ENCODE assay signal across 24 mouse cellular contexts in the genomic region with DNA sequence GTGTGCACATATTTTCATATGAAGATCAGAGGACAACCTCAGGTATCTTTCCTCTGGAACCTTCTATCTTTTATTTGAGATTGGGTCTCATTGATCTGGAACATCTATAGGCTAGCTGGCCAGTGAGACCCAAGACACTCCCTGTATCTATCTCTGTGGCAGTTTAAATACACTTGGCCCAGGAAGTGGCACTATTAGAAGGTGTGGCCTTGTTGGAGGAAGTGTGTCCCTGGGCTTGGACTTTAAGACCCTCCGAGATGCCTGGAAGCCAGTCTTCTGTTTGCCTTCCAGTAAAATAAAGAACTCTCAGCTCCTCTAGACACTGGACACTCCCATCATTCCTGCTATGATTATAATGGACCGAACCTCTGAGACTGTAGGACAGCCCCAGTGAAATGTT. TPM values are rescaled to one million over a fixed set of nuclear protein-coding genes. Genes with fewer than 3 reads are reported as not detected.
A peak's percentile ranks its signal among the peaks of the same experiment; 100 is the strongest.
DNase-seq lines count a peak whose midpoint lies in the region; ATAC-seq and TF ChIP-seq lines count a peak whose summit lies in the region.
"Had no signal": no experiment of that assay in that cellular context is flagged by ENCODE, and none has a peak within 500 bp of the region (broad histone marks: within the 10 kb centered on the region; RNA-seq: fewer than 3 reads in every experiment).

No protein-coding gene starts in this region.

- no peaks in the 10 kb centered on the region for H3K4me1 ChIP-seq in hindbrain, postnatal 0 days (ENCODE audit: insufficient read depth, low read length)
- H3K4me1 ChIP-seq in hindbrain, embryonic 12.5 days, result no peaks in the 10 kb centered on the region
- peaks cover 5% of the 10 kb centered on the region; the same call in 1 of the 2 replicates for H3K4me1 ChIP-seq in intestine, embryonic 15.5 days (replicated peaks)
- peaks cover 4% of the 10 kb centered on the region; the same call in 1 of the 2 replicates for H3K4me1 ChIP-seq in intestine, embryonic 16.5 days (ENCODE audit: control insufficient read depth, insufficient read depth, low read length)
- 0 out of 2 replicates have a peak, but pooled peaks cover 3% of the 10 kb centered on the region for H3K4me1 ChIP-seq in intestine, postnatal 0 days (replicated peaks; ENCODE audit: control insufficient read depth, insufficient read depth, low read length)
- H3K4me1 ChIP-seq in lung, postnatal 0 days (ENCODE audit: insufficient read depth, low read depth, low read length), result no peaks in the 10 kb centered on the region
- peaks cover 17% of the 10 kb centered on the region; the same call in 1 of the 2 replicates for H3K4me1 ChIP-seq in embryonic facial prominence, embryonic 10.5 days

- no peak overlapping the region for H3K4me2 ChIP-seq in hindbrain, postnatal 0 days (ENCODE audit: low read depth, low read length)
- no peak overlapping the region for H3K4me2 ChIP-seq in hindbrain, embryonic 12.5 days (replicated peaks)
- H3K4me2 ChIP-seq in intestine, embryonic 15.5 days (replicated peaks), result no peak overlapping the region
- H3K4me2 ChIP-seq in intestine, embryonic 16.5 days (ENCODE audit: low read depth, low read length), result no peak overlapping the region
- H3K4me2 ChIP-seq in intestine, postnatal 0 days (replicated peaks; ENCODE audit: low read depth), result no peak overlapping the region
- no peak overlapping the region for H3K4me2 ChIP-seq in lung, postnatal 0 days (replicated peaks; ENCODE audit: low read depth, low read length)

- no peak for TF ChIP-seq EP300 in lung, postnatal 0 days (IDR thresholded peaks at IDR 0.05)

- DNase-seq in hindbrain, postnatal 0 days (ENCODE audit: low spot score), result no peak
- DNase-seq in lung, postnatal 0 days (ENCODE audit: low spot score), result no peak
- no peak for DNase-seq in embryonic facial prominence, embryonic 10.5 days (ENCODE audit: low spot score)
- no peak for DNase-seq in adrenal gland, postnatal 10 days
- DNase-seq: adrenal gland, adult 2 months; adrenal gland, adult 8-10 months; adrenal gland, postnatal 14 days; adrenal gland, postnatal 25 days; adrenal gland, postnatal 36 days; B cell, adult 2 months; cerebellum, adult 11 months; cerebellum, adult 11-12 months; cerebellum, adult 18-20 months had no signal

- WGBS in hindbrain, postnatal 0 days, result 86% methylated on average over 2 of the region's 2 CpGs
- 89% methylated on average over 2 of the region's 2 CpGs for WGBS in hindbrain, embryonic 12.5 days
- 73% methylated on average over 2 of the region's 2 CpGs for WGBS in intestine, embryonic 15.5 days
- 60% methylated on average over 2 of the region's 2 CpGs for WGBS in intestine, embryonic 16.5 days
- 53% methylated on average over 2 of the region's 2 CpGs for WGBS in intestine, postnatal 0 days
- WGBS in lung, postnatal 0 days, result 64% methylated on average over 2 of the region's 2 CpGs
- 90% methylated on average over 2 of the region's 2 CpGs for WGBS in embryonic facial prominence, embryonic 10.5 days

- TF ChIP-seq CTCF in hindbrain, postnatal 0 days (IDR thresholded peaks at IDR 0.05; ENCODE audit: low read depth), result no peak
- no peak for TF ChIP-seq CTCF in intestine, postnatal 0 days (IDR thresholded peaks at IDR 0.05; ENCODE audit: low read depth)
- TF ChIP-seq CTCF in lung, postnatal 0 days (IDR thresholded peaks at IDR 0.05), result no peak

- H3K9ac ChIP-seq in hindbrain, postnatal 0 days (replicated peaks; ENCODE audit: low read length), result no peak overlapping the region
- no peak overlapping the region for H3K9ac ChIP-seq in hindbrain, embryonic 12.5 days
- no peak overlapping the region for H3K9ac ChIP-seq in intestine, embryonic 15.5 days
- no peak overlapping the region for H3K9ac ChIP-seq in intestine, embryonic 16.5 days (ENCODE audit: low read depth, low read length)
- H3K9ac ChIP-seq in intestine, postnatal 0 days (ENCODE audit: low read depth, low read length), result no peak overlapping the region
- no peak overlapping the region for H3K9ac ChIP-seq in lung, postnatal 0 days (replicated peaks; ENCODE audit: low read depth)

- no peak for ATAC-seq in hindbrain, postnatal 0 days
- no peak for ATAC-seq in hindbrain, embryonic 12.5 days (ENCODE audit: low FRiP score)
- peak; percentile 61; the same call in 1 of the 2 replicates for ATAC-seq in intestine, embryonic 15.5 days
- peak; percentile 52; the same call in 1 of the 2 replicates for ATAC-seq in intestine, embryonic 16.5 days
- peak; percentile 34; the same call in 1 of the 2 replicates for ATAC-seq in intestine, postnatal 0 days
- no peak for ATAC-seq in lung, postnatal 0 days
- ATAC-seq: activated CD4-positive, CD25-positive, alpha-beta regulatory T cell, adult 4 months; CD4-positive, CD25-positive, alpha-beta regulatory T cell, adult 4 months; Patski had no signal

- H3K27me3 ChIP-seq in hindbrain, postnatal 0 days (ENCODE audit: insufficient read depth, low read length), result no peaks in the 10 kb centered on the region
- no peaks in the 10 kb centered on the region for H3K27me3 ChIP-seq in hindbrain, embryonic 12.5 days
- no peaks in the 10 kb centered on the region for H3K27me3 ChIP-seq in intestine, embryonic 15.5 days (replicated peaks)
- no peaks in the 10 kb centered on the region for H3K27me3 ChIP-seq in intestine, embryonic 16.5 days (replicated peaks; ENCODE audit: control insufficient read depth, insufficient read depth, low read length)
- no peaks in the 10 kb centered on the region for H3K27me3 ChIP-seq in intestine, postnatal 0 days (replicated peaks; ENCODE audit: control insufficient read depth, insufficient read depth, low read length)
- no peaks in the 10 kb centered on the region for H3K27me3 ChIP-seq in lung, postnatal 0 days (replicated peaks; ENCODE audit: insufficient read depth, low read length)
- no peaks in the 10 kb centered on the region for H3K27me3 ChIP-seq in embryonic facial prominence, embryonic 10.5 days (replicated peaks; ENCODE audit: low read depth, poor library complexity, severe bottlenecking)
- H3K27me3 ChIP-seq: CH12.LX, Patski had no signal

- 0 out of 2 replicates have a peak, but pooled peaks cover 9% of the 10 kb centered on the region for H3K36me3 ChIP-seq in hindbrain, postnatal 0 days (ENCODE audit: insufficient read depth, low read length)
- peaks cover 32% of the 10 kb centered on the region for H3K36me3 ChIP-seq in hindbrain, embryonic 12.5 days
- 0 out of 2 replicates have a peak, but pooled peaks cover 3% of the 10 kb centered on the region for H3K36me3 ChIP-seq in intestine, embryonic 15.5 days
- no peaks in the 10 kb centered on the region; the same call in 1 of the 2 replicates for H3K36me3 ChIP-seq in intestine, embryonic 16.5 days (ENCODE audit: control insufficient read depth, insufficient read depth, low read length)
- H3K36me3 ChIP-seq in intestine, postnatal 0 days (ENCODE audit: control insufficient read depth, insufficient read depth), result peaks cover 23% of the 10 kb centered on the region; the same call in 1 of the 2 replicates
- peaks cover 8% of the 10 kb centered on the region; the same call in 1 of the 2 replicates for H3K36me3 ChIP-seq in lung, postnatal 0 days (ENCODE audit: insufficient read depth, low read length)
- H3K36me3 ChIP-seq in embryonic facial prominence, embryonic 10.5 days (replicated peaks), result peaks cover 34% of the 10 kb centered on the region

- no peaks in the 10 kb centered on the region for H3K9me3 ChIP-seq in hindbrain, postnatal 0 days (ENCODE audit: low read length)
- H3K9me3 ChIP-seq in hindbrain, embryonic 12.5 days (replicated peaks), result no peaks in the 10 kb centered on the region
- no peaks in the 10 kb centered on the region for H3K9me3 ChIP-seq in intestine, embryonic 15.5 days
- H3K9me3 ChIP-seq in intestine, embryonic 16.5 days (ENCODE audit: control insufficient read depth, low read length), result no peaks in the 10 kb centered on the region
- H3K9me3 ChIP-seq in intestine, postnatal 0 days (ENCODE audit: control insufficient read depth), result no peaks in the 10 kb centered on the region
- no peaks in the 10 kb centered on the region for H3K9me3 ChIP-seq in lung, postnatal 0 days (ENCODE audit: low read length)
- H3K9me3 ChIP-seq in embryonic facial prominence, embryonic 10.5 days, result no peaks in the 10 kb centered on the region
- H3K9me3 ChIP-seq: G1E had no signal

- peak overlapping the region; percentile 9; the same call in 1 of the 2 replicates for H3K27ac ChIP-seq in hindbrain, postnatal 0 days
- no peak overlapping the region for H3K27ac ChIP-seq in hindbrain, embryonic 12.5 days
- H3K27ac ChIP-seq in intestine, embryonic 15.5 days, result no peak overlapping the region
- no peak overlapping the region for H3K27ac ChIP-seq in intestine, embryonic 16.5 days (ENCODE audit: low read length)
- H3K27ac ChIP-seq in intestine, postnatal 0 days (ENCODE audit: low read depth, low read length), result no peak overlapping the region
- H3K27ac ChIP-seq in lung, postnatal 0 days (ENCODE audit: low read length), result no peak overlapping the region
- no peak overlapping the region for H3K27ac ChIP-seq in embryonic facial prominence, embryonic 10.5 days (replicated peaks)

- H3K4me3 ChIP-seq in hindbrain, postnatal 0 days (ENCODE audit: low read length), result no peak overlapping the region
- H3K4me3 ChIP-seq in hindbrain, embryonic 12.5 days, result no peak overlapping the region
- no peak overlapping the region for H3K4me3 ChIP-seq in intestine, embryonic 15.5 days (replicated peaks)
- H3K4me3 ChIP-seq in intestine, embryonic 16.5 days (ENCODE audit: low read length), result no peak overlapping the region
- H3K4me3 ChIP-seq in intestine, postnatal 0 days (ENCODE audit: low read depth, low read length), result no peak overlapping the region
- no peak overlapping the region for H3K4me3 ChIP-seq in lung, postnatal 0 days (ENCODE audit: low read depth, low read length)
- no peak overlapping the region for H3K4me3 ChIP-seq in embryonic facial prominence, embryonic 10.5 days

RNA-seq across cellular contexts. Expression of gene Osbpl7, which starts 19.3 kb away (rescaled TPM):
- 11.5 and 14.6 TPM in 2 replicates for total RNA-seq in hindbrain, postnatal 0 days (2014; rRNA removed)
- 12.5 and 13.2 TPM in 2 replicates for polyA plus RNA-seq in hindbrain, postnatal 0 days (2015; fragmentation: Nextera tagmentation; extraction: Ambion mirVana)
- 9.1 and 11.9 TPM in 2 replicates for polyA plus RNA-seq in hindbrain, embryonic 12.5 days (2016; fragmentation: Nextera tagmentation; extraction: Ambion mirVana)
- polyA plus RNA-seq in intestine, embryonic 15.5 days (2015; fragmentation: Nextera tagmentation; extraction: Ambion mirVana), result 9.1 and 11.1 TPM in 2 replicates
- polyA plus RNA-seq in intestine, embryonic 16.5 days (2015; fragmentation: Nextera tagmentation; extraction: Ambion mirVana), result 12.4 and 12.6 TPM in 2 replicates
- 10.6 and 12.0 TPM in 2 replicates for polyA plus RNA-seq in intestine, postnatal 0 days (2015; fragmentation: Nextera tagmentation; extraction: Ambion mirVana)
- polyA plus RNA-seq in lung, postnatal 0 days (2015; fragmentation: Nextera tagmentation; extraction: Ambion mirVana), result 11.4 and 11.9 TPM in 2 replicates
- 9.7 and 10.0 TPM in 2 replicates for polyA plus RNA-seq in embryonic facial prominence, embryonic 10.5 days (2016; fragmentation: Nextera tagmentation; extraction: Ambion mirVana)
- 10 to 100 TPM; 10.2 to 13.2 TPM for total RNA-seq in adrenal gland, postnatal 10 days (2021)

RNA-seq across cellular contexts. Expression of gene Mrpl10, which starts 28.4 kb away (rescaled TPM):
- total RNA-seq in hindbrain, postnatal 0 days (2014; rRNA removed), result 64.6 and 69.3 TPM in 2 replicates
- 64.9 and 66.6 TPM in 2 replicates for polyA plus RNA-seq in hindbrain, postnatal 0 days (2015; fragmentation: Nextera tagmentation; extraction: Ambion mirVana)
- polyA plus RNA-seq in hindbrain, embryonic 12.5 days (2016; fragmentation: Nextera tagmentation; extraction: Ambion mirVana), result 64.8 and 70.1 TPM in 2 replicates
- 86.9 and 88.7 TPM in 2 replicates for polyA plus RNA-seq in intestine, embryonic 15.5 days (2015; fragmentation: Nextera tagmentation; extraction: Ambion mirVana)
- polyA plus RNA-seq in intestine, embryonic 16.5 days (2015; fragmentation: Nextera tagmentation; extraction: Ambion mirVana), result 85.4 and 93.0 TPM in 2 replicates
- 50.7 and 50.8 TPM in 2 replicates for polyA plus RNA-seq in intestine, postnatal 0 days (2015; fragmentation: Nextera tagmentation; extraction: Ambion mirVana)
- 50.8 and 53.5 TPM in 2 replicates for polyA plus RNA-seq in lung, postnatal 0 days (2015; fragmentation: Nextera tagmentation; extraction: Ambion mirVana)
- 86.6 and 89.9 TPM in 2 replicates for polyA plus RNA-seq in embryonic facial prominence, embryonic 10.5 days (2016; fragmentation: Nextera tagmentation; extraction: Ambion mirVana)
- 100 to 1,000 TPM; 137 to 139 TPM for total RNA-seq in adrenal gland, postnatal 10 days (2021)

RNA-seq across cellular contexts. Expression of gene Lrrc46, which starts 28.6 kb away (rescaled TPM):
- total RNA-seq in hindbrain, postnatal 0 days (2014; rRNA removed), result 0.36 and 3.5 TPM in 2 replicates
- 3.5 and 4.1 TPM in 2 replicates for polyA plus RNA-seq in hindbrain, postnatal 0 days (2015; fragmentation: Nextera tagmentation; extraction: Ambion mirVana)
- polyA plus RNA-seq in hindbrain, embryonic 12.5 days (2016; fragmentation: Nextera tagmentation; extraction: Ambion mirVana), result 4.8 and 5.1 TPM in 2 replicates
- 0.40 and 0.45 TPM in 2 replicates for polyA plus RNA-seq in intestine, embryonic 15.5 days (2015; fragmentation: Nextera tagmentation; extraction: Ambion mirVana)
- 0.29 and 0.37 TPM in 2 replicates for polyA plus RNA-seq in intestine, embryonic 16.5 days (2015; fragmentation: Nextera tagmentation; extraction: Ambion mirVana)
- 0.17 and 0.18 TPM in 2 replicates for polyA plus RNA-seq in intestine, postnatal 0 days (2015; fragmentation: Nextera tagmentation; extraction: Ambion mirVana)
- polyA plus RNA-seq in lung, postnatal 0 days (2015; fragmentation: Nextera tagmentation; extraction: Ambion mirVana), result 7.5 and 9.8 TPM in 2 replicates
- 1.2 TPM in 2 replicates for polyA plus RNA-seq in embryonic facial prominence, embryonic 10.5 days (2016; fragmentation: Nextera tagmentation; extraction: Ambion mirVana)
- total RNA-seq in adrenal gland, postnatal 10 days (2021), result 1 to 10 TPM; 1.0 to 1.1 TPM
- polyA plus RNA-seq: activated CD4-positive, CD25-positive, alpha-beta regulatory T cell, adult 4 months; CD4-positive, CD25-positive, alpha-beta regulatory T cell, adult 4 months had no signal

RNA-seq across cellular contexts. Expression of gene Scrn2, which starts 40.0 kb away (rescaled TPM):
- total RNA-seq in hindbrain, postnatal 0 days (2014; rRNA removed), result 10.5 and 24.0 TPM in 2 replicates
- polyA plus RNA-seq in hindbrain, postnatal 0 days (2015; fragmentation: Nextera tagmentation; extraction: Ambion mirVana), result 12.4 and 13.8 TPM in 2 replicates
- 21.2 and 23.9 TPM in 2 replicates for polyA plus RNA-seq in hindbrain, embryonic 12.5 days (2016; fragmentation: Nextera tagmentation; extraction: Ambion mirVana)
- polyA plus RNA-seq in intestine, embryonic 15.5 days (2015; fragmentation: Nextera tagmentation; extraction: Ambion mirVana), result 18.1 and 21.9 TPM in 2 replicates
- polyA plus RNA-seq in intestine, embryonic 16.5 days (2015; fragmentation: Nextera tagmentation; extraction: Ambion mirVana), result 25.5 and 26.9 TPM in 2 replicates
- polyA plus RNA-seq in intestine, postnatal 0 days (2015; fragmentation: Nextera tagmentation; extraction: Ambion mirVana), result 24.1 and 24.5 TPM in 2 replicates
- polyA plus RNA-seq in lung, postnatal 0 days (2015; fragmentation: Nextera tagmentation; extraction: Ambion mirVana), result 15.7 and 17.2 TPM in 2 replicates
- 43.5 and 43.8 TPM in 2 replicates for polyA plus RNA-seq in embryonic facial prominence, embryonic 10.5 days (2016; fragmentation: Nextera tagmentation; extraction: Ambion mirVana)
- total RNA-seq in adrenal gland, postnatal 10 days (2021), result 10 to 100 TPM; 22.5 to 25.9 TPM

RNA-seq across cellular contexts. Expression of gene Tbx21, which starts 45.4 kb away (rescaled TPM):
- total RNA-seq in hindbrain, postnatal 0 days (2014; rRNA removed), result 0.89 TPM in 1 of 2 replicates, not detected in the other
- polyA plus RNA-seq in hindbrain, postnatal 0 days (2015; fragmentation: Nextera tagmentation; extraction: Ambion mirVana), result 0.11 and 0.16 TPM in 2 replicates
- 0.10 TPM in 1 of 2 replicates, not detected in the other for polyA plus RNA-seq in hindbrain, embryonic 12.5 days (2016; fragmentation: Nextera tagmentation; extraction: Ambion mirVana)
- 0.24 and 0.25 TPM in 2 replicates for polyA plus RNA-seq in intestine, embryonic 15.5 days (2015; fragmentation: Nextera tagmentation; extraction: Ambion mirVana)
- 0.17 and 0.27 TPM in 2 replicates for polyA plus RNA-seq in intestine, embryonic 16.5 days (2015; fragmentation: Nextera tagmentation; extraction: Ambion mirVana)
- polyA plus RNA-seq in intestine, postnatal 0 days (2015; fragmentation: Nextera tagmentation; extraction: Ambion mirVana), result 0.09 and 0.13 TPM in 2 replicates
- polyA plus RNA-seq in lung, postnatal 0 days (2015; fragmentation: Nextera tagmentation; extraction: Ambion mirVana), result 0.12 and 0.13 TPM in 2 replicates
- 0.11 and 0.17 TPM in 2 replicates for polyA plus RNA-seq in embryonic facial prominence, embryonic 10.5 days (2016; fragmentation: Nextera tagmentation; extraction: Ambion mirVana)
- under 1 TPM; 0.21 to 0.64 TPM for total RNA-seq in adrenal gland, postnatal 10 days (2021)
- total RNA-seq: G1E, MEL had no signal
- polyA plus RNA-seq: C2C12, G1E, Patski had no signal

Comparison
In these comparisons a context has a peak if more than half of its experiments do, and no peak if none do; other contexts are left out.
1. ATAC-seq: peak in intestine, embryonic 15.5 days (single experiment), intestine, embryonic 16.5 days (single experiment) and intestine, postnatal 0 days (single experiment); none in hindbrain, postnatal 0 days (single experiment), hindbrain, embryonic 12.5 days (single experiment) and lung, postnatal 0 days (single experiment).